Mouse (Mus musculus): ENCODE measurements around the gene Gnat3.
"Not testable (repeated sequence)": the region's sequence is repeated elsewhere in the genome, so short reads cannot be mapped to it uniquely, and the experiment has no call there.

Gnat3 gene

GRCm38 (mm10) chr5:17962249-17962648 is at the start of gene Gnat3:
TSS of gene Gnat3 (plus strand) at chr5:17962549.
- in situ Hi-C loops (cut with MboI, MseI) = no loop called here

GRCm38 (mm10) chr5:17918966-17919365 is 43.4 kb upstream of the Gnat3 start:
- in situ Hi-C loops (cut with MboI, MseI) = no loop called here

GRCm38 (mm10) chr5:17923648-17924047 is 38.7 kb upstream of the Gnat3 start:
- in situ Hi-C loops (cut with MboI, MseI) = no loop called here

GRCm38 (mm10) chr5:17924085-17924518 is 38.2 kb upstream of the Gnat3 start:
- in situ Hi-C loops (cut with MboI, MseI) = no loop called here

GRCm38 (mm10) chr5:17928471-17928870 is 33.9 kb upstream of the Gnat3 start:
- in situ Hi-C loops (cut with MboI, MseI) = no loop called here

- in situ Hi-C loops (cut with MboI, MseI) = no loop called here
These were observed 33.3 kb upstream of the Gnat3 start for GRCm38 (mm10) chr5:17929006-17929567.

GRCm38 (mm10) chr5:17931588-17931987 is 30.8 kb upstream of the Gnat3 start:
- in situ Hi-C loops (cut with MboI, MseI) = not testable (repeated sequence)

GRCm38 (mm10) chr5:17934501-17934900 is 27.8 kb upstream of the Gnat3 start:
- in situ Hi-C loops (cut with MboI, MseI) = no loop called here

GRCm38 (mm10) chr5:17938170-17938939 is 24.0 kb upstream of the Gnat3 start:
- in situ Hi-C loops (cut with MboI, MseI) = no loop called here

GRCm38 (mm10) chr5:17956468-17956867 is 5.9 kb upstream of the Gnat3 start:
- in situ Hi-C loops (cut with MboI, MseI) = no loop called here

- in situ Hi-C loops (cut with MboI, MseI) = no loop called here
These were observed 7.5 kb downstream of the Gnat3 start for GRCm38 (mm10) chr5:17969704-17970390.

GRCm38 (mm10) chr5:17970391-17970730 is 8.0 kb downstream of the Gnat3 start:
- in situ Hi-C loops (cut with MboI, MseI) = no loop called here

GRCm38 (mm10) chr5:17980501-17981121 is 18.3 kb downstream of the Gnat3 start:
- in situ Hi-C loops (cut with MboI, MseI) = no loop called here

GRCm38 (mm10) chr5:17982770-17983169 is 20.4 kb downstream of the Gnat3 start:
- in situ Hi-C loops (cut with MboI, MseI) = no loop called here

GRCm38 (mm10) chr5:17984522-17984921 is 22.2 kb downstream of the Gnat3 start:
- in situ Hi-C loops (cut with MboI, MseI) = no loop called here

GRCm38 (mm10) chr5:17986611-17987010 is 24.3 kb downstream of the Gnat3 start:
- in situ Hi-C loops (cut with MboI, MseI) = no loop called here

- in situ Hi-C loops (cut with MboI, MseI) = no loop called here
These were observed 28.3 kb downstream of the Gnat3 start for GRCm38 (mm10) chr5:17990618-17991017.

- in situ Hi-C loops (cut with MboI, MseI) = no loop called here
These were observed 37.2 kb downstream of the Gnat3 start for GRCm38 (mm10) chr5:17999570-17999969.

GRCm38 (mm10) chr5:18000185-18000584 is 37.8 kb downstream of the Gnat3 start:
- in situ Hi-C loops (cut with MboI, MseI) = no loop called here

GRCm38 (mm10) chr5:18001646-18002045 is 39.3 kb downstream of the Gnat3 start:
- in situ Hi-C loops (cut with MboI, MseI) = no loop called here

- in situ Hi-C loops (cut with MboI, MseI) = no loop called here
These were observed 41.3 kb downstream of the Gnat3 start for GRCm38 (mm10) chr5:18003675-18004074.

- in situ Hi-C loops (cut with MboI, MseI) = no loop called here
These were observed 42.7 kb downstream of the Gnat3 start for GRCm38 (mm10) chr5:18004824-18005611.
